Mouse (Mus musculus) spleen, adult 2 months (tissue): Measurements from ENCODE around the gene R3hdm2. TPM values are rescaled to one million over a fixed set of nuclear protein-coding genes. Genes with fewer than 3 reads are reported as not detected.

Experiments used
- DNase-seq, 2 experiments: peaks; one replicate each; pipeline versions ENCODE4 v3.0.0 to v3.0.0-alpha.2; 2012 to 2021; ENCODE audit warnings: low spot score in 2 of 2, low read depth in 1 of 2
- H3K27ac ChIP-seq: fragments of 200-500 bp; 2 replicates; pipeline ENCODE4 v1.5.1; 2012; ENCODE audit warnings: low read length, inconsistent platforms; ENCODE audit not compliant: insufficient read depth
- H3K27me3 ChIP-seq: fragments of 200-500 bp; 2 replicates; pipeline ENCODE4 v1.6.1; 2012; ENCODE audit warnings: mild to moderate bottlenecking, moderate library complexity, low read length, inconsistent platforms; ENCODE audit not compliant: control insufficient read depth, insufficient read depth
- H3K36me3 ChIP-seq: fragments of 200-500 bp; 2 replicates; pipeline ENCODE4 v1.6.1; 2012; ENCODE audit warnings: mild to moderate bottlenecking, low read length, inconsistent platforms; ENCODE audit not compliant: control insufficient read depth, insufficient read depth
- H3K4me1 ChIP-seq: fragments of 200-500 bp; 2 replicates; pipeline ENCODE4 v1.6.1; 2011; ENCODE audit warnings: inconsistent platforms; ENCODE audit not compliant: control insufficient read depth, insufficient read depth, insufficient read length
- H3K4me3 ChIP-seq: fragments of 200-500 bp; 2 replicates; pipeline ENCODE4 v1.5.1; 2011; ENCODE audit warnings: mild to moderate bottlenecking, inconsistent platforms; ENCODE audit not compliant: insufficient read depth, insufficient read length; ENCODE audit errors: extremely low read depth
- CTCF ChIP-seq: fragments of 200-500 bp; IDR thresholded peaks from 2 replicates; pipeline ENCODE4 v1.5.1; 2011; ENCODE audit warnings: mild to moderate bottlenecking, inconsistent platforms; ENCODE audit not compliant: insufficient read depth, insufficient read length, insufficient replicate concordance; ENCODE audit errors: extremely low read depth
- POLR2A ChIP-seq: fragments of 200-500 bp; IDR thresholded peaks from 2 replicates; pipeline ENCODE4 v1.6.1; 2011; ENCODE audit warnings: low read depth, low read length, inconsistent platforms
- WGBS: fragments of 180-500 bp; shearing (Covaris S2); methylation state at CpG from one replicate; pipeline ENCODE4 v1.1.7; 2018; 5-methylcytosine and 5-hydroxymethylcytosine counted together
- polyA plus RNA-seq: library from polyadenylated mRNA; depleted of rRNA; stranded (reverse); fragments of >200 nt; gene quantifications from 2 replicates; pipeline ENCODE4 v1.2.3, GENCODE M21; 2012; rRNA removed

R3hdm2 gene
- polyA plus RNA-seq: 67.2 and 67.6 TPM in 2 replicates

DNA sequence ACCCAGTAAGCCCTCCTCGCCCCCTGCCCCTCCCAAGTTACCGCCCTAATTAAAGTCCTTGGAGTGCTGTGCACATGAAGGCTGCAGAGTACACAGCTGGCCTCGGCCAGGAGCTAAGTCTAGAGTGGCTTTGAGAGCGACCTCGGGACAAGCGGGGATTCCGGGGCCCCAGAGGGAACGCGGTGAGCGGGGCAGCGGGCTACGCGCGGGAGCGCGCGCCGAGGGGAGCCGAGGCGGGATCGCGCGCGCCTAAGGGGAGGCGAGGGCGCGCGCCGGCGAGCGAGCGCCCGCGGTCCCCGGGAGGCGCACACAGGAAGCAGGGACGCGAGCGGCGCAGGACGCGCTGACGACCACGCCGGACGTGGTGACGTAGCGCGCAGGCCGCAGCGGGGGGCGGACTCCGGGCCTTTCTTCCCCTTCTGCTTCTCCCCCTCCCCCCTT is at the start of gene R3hdm2:
TSS of gene R3hdm2 (plus strand) at position 77 of the 441 bp plus-strand sequence.
- H3K4me1 ChIP-seq: peaks cover 2% of the 10 kb centered on the region; the same call in 1 of the 2 replicates

DNA sequence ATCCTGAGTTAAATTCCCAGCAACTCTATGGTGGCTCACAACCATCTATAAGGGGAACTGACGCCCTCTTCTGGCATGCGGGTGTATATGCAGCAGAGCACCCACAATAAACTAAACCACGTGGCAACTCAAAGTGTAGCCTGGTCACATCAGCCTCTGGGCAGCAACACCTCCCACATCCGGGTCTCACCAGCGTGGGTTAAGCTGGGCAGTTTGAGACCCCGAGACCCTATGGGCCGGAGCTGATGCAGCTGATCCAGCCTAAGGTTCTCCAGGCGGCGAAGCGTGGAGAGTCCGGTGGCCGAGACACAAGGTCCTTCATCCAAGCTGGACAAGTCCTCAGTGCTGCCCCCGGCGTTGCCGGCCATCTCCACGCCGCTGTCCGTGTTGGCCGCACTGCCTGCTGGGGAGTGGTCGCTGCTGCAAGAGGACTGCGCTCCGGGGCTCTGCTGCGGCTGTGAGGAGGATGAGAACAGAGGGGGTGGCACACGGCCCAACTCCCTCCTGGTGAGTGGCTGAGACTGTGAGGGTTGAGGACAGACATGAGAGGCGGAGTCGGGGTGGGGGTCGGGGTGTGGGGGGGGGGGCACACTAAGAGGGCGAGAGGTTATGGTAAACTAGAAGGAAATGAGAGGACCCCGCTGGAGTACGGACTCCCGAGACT is 47.8 kb upstream of the R3hdm2 start:
- no peak for TF ChIP-seq POLR2A
- no peak for TF ChIP-seq CTCF
- Histone ChIP-seq H3K27ac (no peak overlapping the region), H3K4me3 (no peak overlapping the region), H3K4me1 (no peaks in the 10 kb centered on the region), H3K36me3 (peaks cover 21% of the 10 kb centered on the region), H3K27me3 (no peaks in the 10 kb centered on the region)
- 56% methylated on average over 31 of the region's 31 CpGs for WGBS
- DNase-seq: no peak

More for the DNA sequence above, at the start of gene R3hdm2:
- DNase-seq: peak; percentile 79 to 88
- Histone ChIP-seq H3K4me3 (peak within 1 kb of the TSS; percentile 68), H3K27me3 (no peaks in the 10 kb centered on the region), H3K27ac (peak within 1 kb of the TSS; percentile 47), H3K36me3 (no peaks in the 10 kb centered on the region)
- WGBS: under 1% methylated on average over 35 of the region's 53 CpGs
- TF ChIP-seq CTCF: no peak
- TF ChIP-seq POLR2A: peak; percentile 58

DNA sequence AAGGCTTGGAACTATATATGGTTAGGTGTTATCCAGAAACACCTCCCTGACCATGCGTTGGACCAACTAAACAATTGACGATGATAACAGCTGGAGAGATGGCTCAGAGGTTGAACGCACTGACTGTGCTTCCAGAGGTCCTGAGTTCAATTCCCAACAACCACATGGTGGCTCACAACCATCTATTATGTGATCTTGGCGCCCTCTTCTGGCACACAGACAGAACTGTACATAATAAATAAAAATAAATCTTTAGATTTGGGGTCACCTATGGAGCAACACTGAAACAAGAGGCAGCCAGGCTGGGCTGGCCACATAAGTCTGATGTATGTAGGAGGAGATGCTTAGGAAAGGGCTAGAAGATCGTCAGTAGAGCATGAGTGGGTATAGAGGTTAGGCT is 47.0 kb upstream of the R3hdm2 start:
- Histone ChIP-seq H3K36me3 (peaks cover 14% of the 10 kb centered on the region), H3K4me1 (no peaks in the 10 kb centered on the region; the same call in 1 of the 2 replicates), H3K4me3 (no peak overlapping the region), H3K27me3 (no peaks in the 10 kb centered on the region), H3K27ac (no peak overlapping the region)
- TF ChIP-seq CTCF: no peak
- TF ChIP-seq POLR2A: no peak
- DNase-seq: no peak
- WGBS: 68% methylated on average over 5 of the region's 5 CpGs

DNA sequence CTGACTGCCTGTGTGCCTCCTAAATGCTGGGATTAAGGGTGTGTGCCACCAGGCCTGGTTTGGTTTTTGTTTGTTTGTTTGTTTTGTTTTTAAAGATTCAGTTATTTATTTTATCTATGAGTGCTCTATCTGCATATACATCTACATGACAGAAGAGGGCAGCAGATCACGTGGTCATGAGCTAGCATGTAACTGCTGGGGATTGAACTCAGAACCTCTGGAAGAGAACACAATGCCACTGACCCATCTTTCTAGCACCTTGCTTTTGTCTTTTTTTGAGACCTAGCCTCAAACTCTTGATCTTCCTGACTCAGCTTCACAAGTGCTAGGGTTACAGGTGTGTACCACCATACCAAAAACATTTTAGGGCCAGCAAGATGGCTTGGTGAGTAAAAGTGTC is 44.9 kb upstream of the R3hdm2 start:
- no peak overlapping the region for H3K4me3 ChIP-seq
- 47% methylated on average over 1 of the region's 1 CpGs for WGBS
- peaks cover 10% of the 10 kb centered on the region for H3K27me3 ChIP-seq
- H3K36me3 ChIP-seq: 0 out of 2 replicates have a peak, but pooled peaks cover 2% of the 10 kb centered on the region
- no peak overlapping the region for H3K27ac ChIP-seq
- TF ChIP-seq POLR2A (no peak), CTCF (no peak)
- no peaks in the 10 kb centered on the region; the same call in 1 of the 2 replicates for H3K4me1 ChIP-seq
- DNase-seq: no peak

DNA sequence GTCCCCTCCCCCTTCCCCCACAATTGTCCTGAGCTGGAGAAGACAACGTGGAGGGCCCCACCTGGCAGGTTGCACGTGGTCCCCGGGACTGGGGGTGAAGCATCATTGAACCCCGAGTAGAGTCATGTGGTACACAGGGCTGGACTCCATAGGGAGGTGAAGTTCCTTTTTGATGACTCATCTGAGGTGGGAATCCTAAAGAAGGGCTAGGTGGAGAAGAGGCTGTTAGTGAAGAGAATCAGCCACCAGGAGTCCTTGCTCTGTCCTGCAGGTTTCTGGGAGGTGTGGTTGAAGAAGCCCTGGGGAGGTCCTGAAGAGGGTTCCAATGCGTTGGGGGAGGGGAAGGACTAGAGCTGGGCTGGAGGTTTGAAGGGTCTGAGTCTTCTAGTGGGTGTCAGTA is 43.2 kb upstream of the R3hdm2 start:
- peaks cover 19% of the 10 kb centered on the region for H3K27me3 ChIP-seq
- TF ChIP-seq CTCF: no peak
- no peak for TF ChIP-seq POLR2A
- WGBS: 45% methylated on average over 5 of the region's 5 CpGs

DNA sequence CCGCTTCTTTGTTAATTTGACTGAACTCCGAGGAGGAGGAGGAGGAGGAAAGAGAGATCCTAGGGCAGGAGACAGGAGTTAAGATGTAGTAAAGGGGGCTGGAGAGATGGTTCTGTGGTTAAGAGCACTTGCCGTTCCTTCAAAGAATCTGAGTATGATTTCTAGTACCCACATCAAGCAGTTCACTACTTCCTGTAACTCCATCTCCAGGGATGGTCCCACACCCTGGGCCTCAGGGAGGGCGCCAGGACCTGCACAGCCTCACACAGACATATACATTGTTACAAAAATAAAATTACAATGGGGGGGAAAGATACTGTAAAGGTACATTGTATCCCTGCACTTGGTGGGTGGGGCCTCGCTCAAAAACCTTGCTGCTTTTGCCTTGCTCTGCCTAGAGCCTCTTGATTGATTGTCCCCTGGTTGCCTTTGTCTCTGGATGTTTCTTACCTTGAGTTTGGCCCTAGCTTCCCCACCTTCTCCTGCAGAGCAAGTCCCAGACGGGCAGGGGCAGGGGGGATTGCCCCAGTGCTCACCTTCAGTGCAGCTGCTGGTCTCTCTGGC is 42.5 kb upstream of the R3hdm2 start:
- H3K4me1 ChIP-seq: no peaks in the 10 kb centered on the region; the same call in 1 of the 2 replicates
- no peak overlapping the region for H3K4me3 ChIP-seq
- 43% methylated on average over 6 of the region's 6 CpGs for WGBS
- no peak overlapping the region for H3K27ac ChIP-seq
- no peaks in the 10 kb centered on the region for H3K36me3 ChIP-seq
- TF ChIP-seq POLR2A (no peak), CTCF (no peak)
- DNase-seq: no peak
- H3K27me3 ChIP-seq: peaks cover 19% of the 10 kb centered on the region

More for the DNA sequence above, 43.2 kb upstream of the R3hdm2 start:
- H3K4me3 ChIP-seq: no peak overlapping the region
- H3K36me3 ChIP-seq: no peaks in the 10 kb centered on the region
- no peaks in the 10 kb centered on the region; the same call in 1 of the 2 replicates for H3K4me1 ChIP-seq
- DNase-seq: no peak
- H3K27ac ChIP-seq: no peak overlapping the region
